Mouse (Mus musculus) central nervous system, embryonic 18 days (tissue): ENCODE results near the gene Stub1. TPM values are rescaled to one million over a fixed set of nuclear protein-coding genes. Genes with fewer than 3 reads are reported as not detected.

Experiments used
- polyA plus RNA-seq: library from polyadenylated mRNA; depleted of rRNA; stranded (reverse); fragments of >200 nt; gene quantifications from 2 replicates; pipeline ENCODE4 v1.2.3, GENCODE M21; 2012; rRNA removed

The Stub1 gene
- polyA plus RNA-seq, result 297 and 308 TPM in 2 replicates

DNA sequence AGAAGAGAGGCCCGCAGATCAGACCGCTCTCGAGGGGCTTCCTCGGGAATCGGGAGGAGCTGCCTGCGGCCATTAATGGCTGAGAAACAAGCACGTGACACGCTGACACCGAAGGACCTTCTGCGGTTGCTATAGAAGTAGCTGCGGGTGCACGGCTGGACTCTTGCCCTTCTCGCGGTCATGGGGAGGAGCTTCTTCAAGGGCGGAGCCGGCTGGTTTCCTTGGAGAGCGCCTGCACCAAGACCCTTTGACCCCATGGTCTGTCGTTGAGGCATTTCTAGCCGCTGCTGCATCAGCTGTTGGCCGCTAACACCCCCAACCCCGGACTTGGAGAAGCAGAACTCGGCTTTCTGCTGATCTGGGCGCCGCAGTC lies at the start of gene Stub1:
TSS of gene Stub1 (minus strand) at position 114 of the 373 bp plus-strand sequence.

DNA sequence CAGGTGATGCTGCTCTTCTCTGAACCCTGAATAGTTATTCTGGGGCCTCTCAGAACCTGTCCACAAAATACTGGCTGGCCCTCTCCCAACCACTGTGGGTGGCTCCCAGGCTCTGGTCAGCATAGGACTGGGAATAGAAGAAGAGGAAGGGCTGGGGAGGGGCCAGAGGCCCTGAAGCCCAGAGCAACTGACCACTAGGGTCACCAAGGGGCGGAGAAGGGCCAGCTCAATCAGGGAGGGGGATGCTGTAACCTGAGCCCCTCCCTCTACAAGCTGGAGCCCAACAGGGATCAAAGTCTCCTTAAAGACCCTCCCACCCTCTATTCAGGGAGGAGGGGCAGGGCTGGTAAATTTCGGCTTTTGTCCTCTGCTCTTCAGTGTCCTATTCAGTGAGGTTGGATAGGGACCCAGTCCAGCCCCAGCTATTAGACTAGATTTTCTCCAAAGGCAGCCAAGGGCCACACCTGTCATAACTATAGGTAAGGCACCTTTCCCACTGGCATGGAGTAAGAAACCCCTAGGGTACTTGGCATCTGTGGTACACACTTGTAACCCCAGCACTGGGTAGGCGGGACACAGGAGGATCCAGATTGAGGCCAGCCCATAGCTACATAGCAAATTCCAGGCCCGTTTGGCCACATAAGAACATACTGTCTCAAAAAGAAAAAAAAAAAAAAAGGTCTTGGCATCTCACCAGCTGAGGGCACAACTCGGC lies 47.1 kb upstream of the Stub1 start, which contains the start of gene Wfikkn1:
TSS of gene Wfikkn1 (minus strand) at position 663 of the 715 bp plus-strand sequence.

DNA sequence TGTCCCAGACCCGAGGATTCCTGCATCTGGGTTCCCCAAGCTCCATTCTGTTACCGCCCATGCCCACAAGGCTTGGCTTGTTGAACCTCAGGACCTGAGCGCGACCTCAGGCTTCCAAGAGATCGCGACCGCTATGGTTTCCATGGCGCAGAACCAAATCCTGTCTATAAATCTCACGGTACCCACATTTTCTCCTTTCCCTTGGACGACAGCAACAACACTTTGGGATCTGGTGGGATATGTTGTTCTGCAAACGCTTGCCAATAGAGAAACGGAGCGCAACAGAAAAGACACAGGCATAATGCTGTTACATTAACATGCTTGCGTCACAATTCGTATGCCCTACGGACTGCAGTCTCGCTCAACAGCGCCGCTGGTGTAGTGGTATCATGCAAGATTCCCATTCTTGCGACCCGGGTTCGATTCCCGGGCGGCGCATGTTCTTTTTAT lies 41.5 kb upstream of the Stub1 start, which contains the start of gene Mettl26:
TSS of gene Mettl26 (plus strand) at position 354 of the 450 bp plus-strand sequence.

DNA sequence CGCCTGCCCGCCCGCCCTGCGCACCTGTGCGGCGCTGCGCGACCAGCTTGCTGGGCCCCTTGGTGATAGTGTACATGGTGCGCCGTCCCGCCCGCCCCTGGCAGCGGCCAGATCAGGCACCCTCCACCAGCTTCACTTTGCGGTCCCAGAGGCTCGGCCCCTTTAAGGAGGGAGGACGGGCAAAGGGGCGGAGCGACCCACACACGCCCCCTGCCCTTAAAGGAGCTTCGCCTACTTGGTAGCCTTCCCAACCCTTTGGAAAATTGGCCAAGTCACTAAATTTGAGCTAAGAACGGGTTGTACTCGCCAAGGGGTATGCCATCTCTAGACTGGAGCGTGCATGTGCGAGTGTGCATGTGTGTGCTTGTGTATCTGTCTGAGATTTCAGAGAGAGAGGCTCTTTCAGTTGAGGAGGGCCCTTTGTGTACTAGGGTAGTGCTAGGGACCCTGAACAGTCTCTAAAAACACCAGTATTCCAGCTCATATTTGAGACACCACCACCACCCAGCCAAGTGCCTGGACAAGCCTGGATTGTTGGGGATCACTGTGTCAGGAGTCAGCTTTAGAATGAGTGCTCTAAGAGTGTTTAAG lies 35.5 kb upstream of the Stub1 start, which contains the start of gene Mcrip2:
TSS of gene Mcrip2 (minus strand) at position 164 of the 591 bp plus-strand sequence.

DNA sequence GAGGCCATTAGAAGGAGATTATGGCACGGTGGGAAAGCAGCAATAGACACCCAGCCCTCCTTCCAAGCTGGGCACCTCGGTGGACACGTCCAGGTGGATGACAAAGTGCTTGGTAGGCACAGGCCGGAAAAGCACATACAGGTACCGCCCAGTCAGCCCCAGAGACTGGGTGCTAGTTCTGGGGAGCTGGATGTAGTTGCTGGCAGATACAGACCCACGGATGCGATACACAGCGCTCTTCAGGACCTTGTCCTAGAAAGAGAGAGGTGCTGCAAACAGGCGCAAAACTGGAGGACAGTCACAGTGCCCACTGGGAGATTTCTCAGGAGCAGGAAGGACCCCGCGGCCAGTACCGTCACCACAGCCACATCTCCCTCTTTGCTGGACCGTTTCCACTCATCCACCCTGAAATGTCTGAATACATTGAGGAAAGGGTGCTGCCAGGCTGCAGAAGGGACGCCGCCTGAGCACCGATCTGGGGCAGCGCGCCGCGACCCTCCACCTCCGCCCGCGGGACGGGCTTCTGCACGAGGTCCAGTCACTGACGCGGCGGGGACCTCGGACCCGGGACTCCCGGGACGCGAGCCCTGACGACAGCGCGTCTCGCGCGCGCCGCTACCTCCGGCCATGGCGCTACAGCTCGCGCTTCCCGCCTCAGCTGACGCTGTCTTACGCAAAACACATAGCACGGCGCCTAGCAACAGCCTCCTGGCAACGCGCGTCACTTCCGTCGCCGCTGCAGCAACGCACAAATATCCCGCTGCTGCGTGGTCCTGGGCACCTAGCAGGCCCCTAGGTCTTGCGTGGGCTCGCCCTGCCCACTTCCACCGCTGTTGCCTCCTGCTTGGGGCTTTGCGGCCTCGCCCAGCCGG lies 27.9 kb upstream of the Stub1 start, which contains the start of gene Wdr90:
TSS of gene Wdr90 (minus strand) at position 670 of the 872 bp plus-strand sequence.

DNA sequence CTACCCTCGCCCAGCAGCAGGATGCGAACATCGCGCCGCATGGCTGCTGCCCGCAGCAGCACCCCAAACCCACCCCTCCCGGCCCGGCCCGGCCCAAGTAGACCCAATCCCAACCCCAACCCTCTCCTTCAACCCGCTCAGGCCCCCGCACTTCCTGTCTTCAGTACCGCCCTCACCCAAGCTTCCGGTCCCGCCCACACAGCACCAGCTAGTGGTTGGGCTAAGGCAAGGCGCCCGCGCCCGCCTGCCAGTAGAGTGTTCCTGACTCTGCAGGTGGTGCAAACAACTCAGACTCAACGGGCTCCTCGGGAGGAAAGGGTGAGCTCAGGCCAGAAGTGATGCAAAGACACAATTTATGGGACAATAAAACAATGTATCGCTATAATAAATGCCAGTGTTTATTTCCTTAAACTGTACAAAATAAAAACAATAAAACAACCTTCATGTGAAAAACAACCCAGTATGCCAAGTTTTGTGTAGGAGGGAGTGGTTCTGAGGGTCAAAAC lies 11.2 kb upstream of the Stub1 start, which contains the start of gene Rhot2:
TSS of gene Rhot2 (minus strand) at position 456 of the 506 bp plus-strand sequence.

DNA sequence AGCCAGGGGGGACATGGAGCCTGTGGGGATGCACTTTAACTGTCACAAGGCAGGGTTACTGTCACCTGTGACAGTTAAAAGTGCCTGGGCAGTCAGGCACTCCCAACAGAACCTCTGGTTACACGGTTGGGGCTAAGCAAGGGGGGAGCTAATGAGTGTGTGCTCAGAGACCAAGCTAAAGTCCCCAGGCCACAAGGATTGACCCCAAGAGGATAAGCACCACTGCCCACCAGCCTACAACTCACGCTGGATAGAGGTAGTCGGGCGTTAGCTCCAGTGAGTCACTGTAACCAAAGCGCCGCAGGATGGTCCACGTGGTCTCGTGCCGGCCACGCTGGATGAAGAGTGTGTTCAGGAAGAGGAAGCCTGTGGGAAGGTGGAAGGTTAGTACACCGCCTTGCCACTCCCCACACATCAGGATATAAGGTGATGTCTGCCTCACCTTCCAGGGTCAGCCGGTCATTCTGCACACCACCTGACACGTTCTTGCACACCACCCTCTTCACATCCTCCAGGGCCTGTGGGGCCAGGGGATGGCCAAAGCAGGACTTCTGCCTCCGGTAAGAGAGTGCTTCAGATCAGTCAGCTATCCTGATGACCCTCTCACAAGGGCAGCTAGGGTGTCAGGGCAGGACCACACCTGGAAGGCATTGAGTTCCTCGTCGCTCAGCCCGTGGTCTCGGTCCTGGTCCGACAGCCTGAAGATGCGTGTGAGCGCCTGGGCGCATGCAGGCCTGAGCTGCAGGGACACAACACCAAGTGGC lies 8.1 kb upstream of the Stub1 start, which contains the start of gene Gm20683:
TSS of gene Gm20683 (minus strand) at position 647 of the 764 bp plus-strand sequence.

DNA sequence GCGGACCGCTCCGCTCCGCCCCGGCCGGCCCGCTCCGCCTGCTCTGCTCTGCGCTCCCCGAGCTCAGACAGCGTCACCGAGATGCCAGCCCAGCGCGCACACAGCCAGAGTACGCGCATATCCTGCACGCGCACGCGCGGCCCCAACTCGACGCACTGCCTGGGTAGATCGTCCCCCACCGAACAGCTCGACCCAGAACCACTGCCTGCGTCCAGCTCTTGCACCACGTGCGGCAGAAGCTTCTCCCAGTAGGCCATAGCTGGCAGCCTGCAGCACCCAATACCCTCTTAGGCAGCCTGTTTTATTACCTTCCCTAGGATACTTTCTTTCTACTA lies 3.8 kb upstream of the Stub1 start, which contains the start of gene Rhbdl1:
TSS of gene Rhbdl1 (minus strand) at position 220 of the 335 bp plus-strand sequence.

DNA sequence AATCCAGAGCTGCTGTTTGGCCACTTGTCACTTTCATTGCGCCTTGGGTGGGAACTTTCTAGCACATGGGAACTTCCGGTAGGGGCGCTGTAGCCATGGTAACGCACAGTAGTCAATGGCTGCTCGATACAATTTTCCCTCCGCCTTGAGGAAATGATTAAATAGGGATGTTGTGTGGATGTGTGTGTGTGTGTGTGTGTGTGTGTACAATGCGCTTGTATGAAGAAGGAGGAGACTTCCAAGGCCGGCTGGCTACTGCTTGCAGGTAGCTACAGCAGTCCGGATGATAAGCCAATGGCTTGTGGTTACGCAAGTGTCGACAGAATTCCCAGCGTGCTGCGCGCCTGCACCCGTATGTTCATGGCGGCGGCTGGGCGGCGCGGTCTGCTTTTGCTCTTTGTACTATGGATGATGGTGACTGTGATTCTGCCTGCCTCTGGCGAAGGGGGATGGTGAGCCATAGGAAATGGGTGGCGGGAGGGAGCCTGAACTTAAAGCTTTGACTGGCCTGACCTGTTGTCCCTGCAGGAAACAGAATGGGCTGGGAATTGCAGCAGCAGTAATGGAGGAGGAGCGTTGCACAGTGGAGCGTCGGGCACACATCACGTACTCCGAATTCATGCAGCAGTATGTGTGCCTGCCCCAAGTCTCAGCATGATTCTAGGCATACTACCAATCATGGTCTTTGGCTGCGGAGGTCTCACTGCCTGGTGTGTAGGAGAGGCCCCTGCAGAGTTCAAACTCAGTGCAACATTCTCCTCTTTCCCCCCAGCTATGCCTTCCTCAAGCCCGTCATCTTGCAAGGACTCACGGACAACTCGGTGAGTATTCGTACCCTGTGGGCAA lies 4.3 kb downstream of the Stub1 start, which contains the start of gene Jmjd8:
TSS of gene Jmjd8 (plus strand) at position 156 of the 846 bp plus-strand sequence.

DNA sequence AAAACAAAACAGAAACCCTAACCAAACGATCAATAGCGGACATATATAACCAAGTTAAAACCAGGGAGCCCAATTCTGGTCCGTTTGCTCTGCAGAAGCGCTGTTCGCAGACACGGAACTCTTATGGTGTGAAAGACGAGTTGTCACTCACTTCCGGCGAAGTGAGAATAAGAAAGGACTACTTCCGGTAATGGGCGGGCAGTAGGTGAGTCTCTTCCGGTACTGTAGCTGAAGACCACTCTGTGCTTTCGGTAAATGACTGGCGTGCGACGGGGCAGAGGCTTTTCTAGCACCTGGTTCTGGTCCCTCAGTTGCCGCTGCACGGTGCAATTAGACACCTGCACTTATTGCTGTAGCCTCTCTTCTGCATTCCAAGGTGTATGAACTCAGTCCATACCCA lies 9.8 kb downstream of the Stub1 start, which contains the start of gene Wdr24:
TSS of gene Wdr24 (plus strand) at position 176 of the 400 bp plus-strand sequence.

DNA sequence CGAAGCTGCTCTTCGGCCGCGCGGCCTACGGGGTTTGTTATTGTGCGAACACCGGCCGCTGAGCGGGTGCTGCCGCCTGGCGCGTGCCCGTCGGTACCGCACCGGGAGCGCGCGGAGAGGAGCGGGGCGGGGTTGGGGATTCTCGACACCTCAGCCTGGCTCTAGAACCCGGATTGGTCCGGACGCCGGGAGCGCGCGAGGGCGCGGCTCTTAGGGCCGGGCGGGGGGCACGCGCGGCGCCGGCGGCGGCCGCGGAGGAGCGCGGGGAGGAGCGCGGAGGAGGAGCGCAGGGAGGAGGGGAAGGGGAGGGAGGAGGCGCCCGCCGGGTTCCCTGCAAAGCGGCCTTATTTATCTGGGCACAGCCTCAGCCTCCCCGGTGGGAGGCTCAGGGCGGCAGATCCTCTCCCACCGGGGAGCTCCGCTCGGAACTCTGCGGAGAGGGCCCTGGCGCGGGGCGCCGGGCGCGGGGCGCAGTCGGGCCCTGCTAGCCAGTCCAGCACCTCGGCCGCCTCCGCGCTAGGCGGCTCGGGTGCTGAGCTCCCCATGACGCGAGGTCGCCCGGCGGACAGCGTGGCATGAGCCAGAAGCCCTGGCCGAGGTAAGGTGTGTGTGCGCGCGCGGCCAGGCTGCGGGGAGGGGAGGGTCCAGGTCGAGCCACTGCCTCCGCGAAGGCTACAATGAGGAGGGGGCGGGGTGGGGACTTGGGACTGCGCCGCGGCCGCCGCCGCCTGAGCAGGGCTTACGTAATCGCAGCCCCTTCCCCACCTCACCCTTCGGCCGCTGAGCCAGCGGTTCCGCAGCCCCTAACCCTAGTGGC lies 24.2 kb downstream of the Stub1 start, which contains the start of gene Fbxl16:
TSS of gene Fbxl16 (plus strand) at position 297 of the 817 bp plus-strand sequence.

DNA sequence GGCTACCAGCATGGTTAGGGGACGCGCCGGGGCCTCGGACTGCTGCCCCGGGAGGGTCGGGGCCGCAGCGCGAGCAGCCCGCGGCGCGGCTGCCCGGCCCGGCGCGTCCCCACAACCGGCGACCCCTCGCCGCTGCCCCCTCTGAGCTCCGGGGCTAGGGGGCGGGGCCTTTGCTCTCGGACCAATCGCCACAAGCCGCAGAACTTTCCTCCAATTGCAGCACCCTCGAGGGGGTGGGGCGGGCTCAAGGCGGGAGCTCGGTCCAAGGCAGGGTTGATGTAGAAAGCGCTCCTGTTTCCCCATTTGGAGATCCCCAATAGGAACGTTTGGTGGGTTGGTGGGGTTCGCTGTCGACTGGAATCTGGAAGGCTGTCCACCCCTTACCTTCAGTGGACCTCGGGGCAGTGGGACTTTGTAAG lies 36.2 kb downstream of the Stub1 start, which contains the start of gene Metrn:
TSS of gene Metrn (minus strand) at position 186 of the 419 bp plus-strand sequence.

DNA sequence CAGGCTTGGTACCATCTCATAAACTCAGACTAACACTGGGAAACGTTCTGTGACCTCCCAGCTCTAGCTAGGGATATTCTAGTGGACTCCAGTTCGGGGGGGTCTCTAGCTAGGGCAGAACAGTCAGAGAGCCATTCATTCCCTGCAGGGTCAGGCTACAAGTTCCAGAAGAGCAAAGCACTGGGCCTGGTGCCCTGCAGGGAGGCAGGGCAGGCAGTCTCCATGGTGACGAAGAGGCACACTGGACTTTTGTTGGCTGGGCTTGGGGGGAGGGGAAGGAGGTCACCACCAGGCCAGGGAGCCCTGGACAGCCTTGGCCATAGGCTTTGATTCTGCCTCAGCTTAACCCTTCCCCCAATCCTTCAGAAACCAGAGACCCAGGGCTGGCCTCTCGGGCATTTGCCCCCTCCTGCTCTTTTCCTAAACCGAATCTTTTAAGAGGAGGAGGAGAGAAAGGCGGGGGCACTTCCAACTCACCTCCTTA lies 37.6 kb downstream of the Stub1 start, which contains the start of gene AC134908.4:
TSS of gene AC134908.4 (minus strand) at position 51 of the 484 bp plus-strand sequence.

DNA sequence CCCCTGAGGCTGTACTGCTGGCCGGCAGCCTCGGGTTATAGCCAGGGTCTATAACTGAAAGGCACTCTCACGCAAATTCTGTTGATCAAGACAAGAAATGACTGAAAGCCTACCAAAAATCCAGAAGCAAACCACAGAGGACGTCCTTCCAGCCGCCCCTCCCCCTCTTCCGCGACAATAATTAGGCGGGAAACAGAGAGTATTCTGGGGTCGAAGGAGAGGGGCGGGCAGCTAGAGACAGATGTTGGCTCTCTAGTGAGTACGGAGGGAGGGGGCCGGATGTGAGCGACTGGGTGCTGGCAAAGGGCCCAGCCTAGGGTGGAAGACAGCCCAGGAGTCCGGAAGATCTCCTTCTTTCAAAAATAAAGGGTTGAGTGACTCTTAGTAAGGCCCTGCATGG lies 40.6 kb downstream of the Stub1 start, which contains the start of gene Fam173a:
TSS of gene Fam173a (minus strand) at position 287 of the 400 bp plus-strand sequence.

DNA sequence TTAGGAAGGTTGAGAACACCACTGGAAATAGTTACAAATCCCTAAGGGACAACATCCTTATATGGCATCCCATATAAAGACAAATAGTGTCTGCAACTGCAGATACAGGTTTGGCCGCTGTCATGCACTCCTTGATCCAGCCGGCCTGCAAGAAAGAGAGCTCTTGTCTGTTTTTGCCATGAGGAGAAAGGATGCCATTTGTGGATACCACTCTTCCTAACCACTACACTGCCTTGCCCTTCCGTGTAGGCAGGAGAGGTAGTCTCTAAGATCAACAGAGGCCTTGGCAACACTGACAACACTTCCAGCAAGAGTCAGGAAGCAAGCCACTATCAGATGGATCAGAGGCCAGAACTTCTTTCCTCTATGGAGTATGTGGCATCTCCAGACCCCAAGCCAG lies 46.9 kb downstream of the Stub1 start, which contains the start of gene Ccdc78:
TSS of gene Ccdc78 (plus strand) at position 301 of the 400 bp plus-strand sequence.

DNA sequence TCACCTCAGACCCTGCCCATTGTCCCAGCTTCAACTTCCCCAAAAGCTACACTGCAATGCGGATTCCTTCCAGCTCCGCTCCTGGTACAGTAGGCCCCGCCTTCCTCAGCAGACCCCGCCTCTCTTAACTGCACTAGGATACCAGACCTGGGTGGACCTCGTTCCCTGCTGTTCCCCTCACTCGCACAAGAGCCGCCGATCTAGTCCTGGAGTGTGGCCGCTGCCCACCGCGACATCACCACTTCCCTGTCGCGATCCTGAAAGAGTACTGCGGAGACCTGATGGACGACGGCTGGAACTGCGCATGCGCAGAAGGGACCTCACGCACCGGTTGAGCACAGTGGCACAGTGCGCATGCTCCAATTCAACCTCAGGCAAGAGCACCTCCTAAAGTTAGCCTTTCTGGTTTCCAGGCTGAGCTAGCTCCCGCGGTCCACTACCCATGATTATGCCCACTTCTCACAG lies 47.9 kb downstream of the Stub1 start, which contains the start of gene Haghl:
TSS of gene Haghl (minus strand) at position 393 of the 465 bp plus-strand sequence.

